Mouse (Mus musculus): ENCODE data around the gene Npy5r. TPM values are rescaled to one million over a fixed set of nuclear protein-coding genes. Genes with fewer than 3 reads are reported as not detected.

The Npy5r gene
- polyA plus RNA-seq, 1 experiment from 2014 or later = 0.23 TPM

DNA sequence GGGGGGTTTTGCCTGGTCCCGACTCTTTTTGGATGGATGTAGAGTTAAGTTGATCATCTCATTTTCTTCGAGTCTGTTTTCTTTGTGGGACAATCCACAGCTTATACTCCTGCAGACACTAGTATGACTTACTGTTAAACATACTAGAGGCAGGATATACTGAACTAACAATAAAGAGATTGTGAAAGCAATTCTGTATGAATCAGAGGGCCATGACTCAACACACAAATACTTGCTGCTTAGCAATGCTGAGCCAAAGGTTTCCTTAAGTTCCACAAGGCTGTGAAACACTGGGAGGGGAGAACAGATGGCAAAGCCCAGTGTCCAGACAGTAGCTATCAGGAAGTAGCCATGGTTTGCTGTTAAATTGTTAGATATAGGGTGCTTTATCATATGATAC lies 6.7 kb downstream of the Npy5r start:
- H3K36me3 ChIP-seq (ENCODE audit: poor library complexity, severe bottlenecking) = no peaks in the 10 kb centered on the region
- H3K9me3 ChIP-seq (replicated peaks) = no peaks in the 10 kb centered on the region
- H3K4me1 ChIP-seq = no peaks in the 10 kb centered on the region
- WGBS = 85% methylated on average over 2 of the region's 2 CpGs
- H3K27me3 ChIP-seq = no peaks in the 10 kb centered on the region
- H3K4me3 ChIP-seq = no peak overlapping the region
- no peak overlapping the region for H3K27ac ChIP-seq
- ATAC-seq = no peak
- no peak overlapping the region for H3K9ac ChIP-seq
- no peak overlapping the region for H3K4me2 ChIP-seq

- ATAC-seq = no peak
- Histone ChIP-seq H3K4me3 (no peak overlapping the region), H3K4me1 (no peaks in the 10 kb centered on the region)
Observed at GRCm38 (mm10) chr8:66630721-66631120, 57.2 kb downstream of the Npy5r start.

More at GRCm38 (mm10) chr8:66630721-66631120, 57.2 kb downstream of the Npy5r start:
- whole genome bisulfite sequencing = 84% methylated on average over 1 of the region's 1 CpGs
- H3K27me3 ChIP-seq = no peaks in the 10 kb centered on the region
- no peak overlapping the region for H3K9ac ChIP-seq
- no peaks in the 10 kb centered on the region for H3K36me3 ChIP-seq (ENCODE audit: poor library complexity, severe bottlenecking)
- no peak overlapping the region for H3K4me2 ChIP-seq
- no peaks in the 10 kb centered on the region; the same call in 1 of the 2 replicates for H3K9me3 ChIP-seq (replicated peaks)
- H3K27ac ChIP-seq = no peak overlapping the region

Other genes starting within 250 kb of the Npy5r start
- gene Tma16, start 201.6 kb downstream of the Npy5r start, polyA plus RNA-seq (2015; fragmentation: Nextera tagmentation; extraction: Ambion mirVana) = 11.8 and 16.0 TPM in 2 replicates
- 0.04 TPM in 1 of 2 replicates, not detected in the other for gene Tktl2, start 176.4 kb downstream of the Npy5r start, polyA plus RNA-seq (2015; fragmentation: Nextera tagmentation; extraction: Ambion mirVana)
- 1.4 and 1.8 TPM in 2 replicates for gene Npy1r, start 9.1 kb upstream of the Npy5r start, polyA plus RNA-seq (2015; fragmentation: Nextera tagmentation; extraction: Ambion mirVana)
- gene Naf1, start 172.1 kb upstream of the Npy5r start, polyA plus RNA-seq (2015; fragmentation: Nextera tagmentation; extraction: Ambion mirVana) = 2.6 and 2.7 TPM in 2 replicates

Measured in forebrain, embryonic 13.5 days (tissue).